Mouse (Mus musculus) layer of hippocampus, adult 18-20 months (tissue): ENCODE results near the gene Gm21974. TPM values are rescaled to one million over a fixed set of nuclear protein-coding genes. Genes with fewer than 3 reads are reported as not detected.
"Not testable (repeated sequence)": the region's sequence is repeated elsewhere in the genome, so short reads cannot be mapped to it uniquely, and the experiment has no call there.

Experiments
- DNase-seq, 2 experiments: peaks; one replicate each; pipeline ENCODE4 v3.0.0; 2022; ENCODE audit warnings: low spot score in 2 of 2
- total RNA-seq, 2 experiments: library from RNA; stranded (reverse); gene quantifications; 2 replicates each; pipeline ENCODE4 v1.2.3; 2021

The Gm21974 gene
- total RNA-seq, 2 experiments from 2014 or later, result not detected

DNA sequence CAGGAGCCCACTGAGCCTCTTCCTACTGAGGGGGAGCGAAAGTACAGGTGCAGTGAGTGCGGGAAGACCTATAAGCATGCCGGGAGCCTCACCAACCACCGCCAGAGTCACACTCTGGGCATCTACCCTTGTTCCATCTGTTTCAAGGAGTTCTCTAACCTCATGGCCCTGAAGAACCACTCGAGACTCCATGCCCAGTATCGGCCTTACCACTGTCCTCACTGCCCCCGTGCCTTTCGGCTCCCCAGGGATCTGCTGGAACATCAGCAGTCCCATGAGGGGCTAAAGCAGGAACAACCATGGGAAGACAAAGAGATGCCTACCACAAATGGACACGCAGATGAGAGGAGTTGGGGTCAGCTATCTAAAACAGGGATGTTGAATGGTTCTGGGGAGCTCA is 16.0 kb downstream of the Gm21974 start:
- DNase-seq, result no peak

DNA sequence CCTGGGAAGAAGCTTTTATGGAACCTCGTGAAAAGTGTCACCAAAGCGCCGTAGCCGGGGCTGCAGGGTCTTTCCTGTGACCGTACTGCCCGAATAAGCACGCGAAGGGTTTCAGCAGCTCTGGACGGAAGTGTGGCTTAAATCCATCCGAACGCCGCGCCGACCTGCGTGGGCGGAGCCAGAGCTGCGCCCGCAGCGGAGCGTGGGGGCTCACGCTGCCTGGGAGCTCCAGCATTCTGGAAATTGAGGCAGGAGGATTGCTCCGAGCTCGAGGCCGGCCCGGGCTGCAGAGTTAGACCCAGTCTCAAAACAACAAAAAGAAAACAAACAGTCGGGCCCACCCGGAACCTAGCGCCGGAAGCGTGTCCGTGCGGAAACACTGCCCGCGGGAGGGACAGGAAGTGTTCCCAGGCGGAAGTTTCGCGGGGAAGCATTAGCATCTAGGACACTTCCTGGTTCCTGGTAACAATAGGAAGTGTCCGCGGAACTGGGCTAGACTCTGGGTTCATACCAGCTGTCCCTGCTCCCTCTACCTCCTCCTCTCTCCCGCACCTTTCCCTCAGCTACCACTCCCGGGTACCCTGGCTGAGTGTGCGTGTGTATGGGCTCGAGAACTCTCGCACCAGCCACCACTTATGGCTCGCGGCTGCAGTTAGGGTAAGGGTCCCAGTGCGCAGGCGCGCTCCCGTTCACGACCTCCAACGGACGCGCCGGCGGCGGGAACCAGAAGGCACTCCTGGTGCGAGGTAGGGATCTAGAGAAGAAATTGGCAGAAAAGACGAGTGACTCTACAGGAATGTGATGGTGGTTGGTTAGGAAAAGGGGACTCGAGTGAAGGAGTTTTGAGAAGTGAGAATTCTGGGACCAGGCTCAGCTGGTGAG is 18.5 kb downstream of the Gm21974 start, which contains the start of gene Zfp668:
Gene Zfp668 (minus strand): TSS at position 362 of the 882 bp plus-strand sequence.
- peak; percentile 82 to 95 for DNase-seq

DNA sequence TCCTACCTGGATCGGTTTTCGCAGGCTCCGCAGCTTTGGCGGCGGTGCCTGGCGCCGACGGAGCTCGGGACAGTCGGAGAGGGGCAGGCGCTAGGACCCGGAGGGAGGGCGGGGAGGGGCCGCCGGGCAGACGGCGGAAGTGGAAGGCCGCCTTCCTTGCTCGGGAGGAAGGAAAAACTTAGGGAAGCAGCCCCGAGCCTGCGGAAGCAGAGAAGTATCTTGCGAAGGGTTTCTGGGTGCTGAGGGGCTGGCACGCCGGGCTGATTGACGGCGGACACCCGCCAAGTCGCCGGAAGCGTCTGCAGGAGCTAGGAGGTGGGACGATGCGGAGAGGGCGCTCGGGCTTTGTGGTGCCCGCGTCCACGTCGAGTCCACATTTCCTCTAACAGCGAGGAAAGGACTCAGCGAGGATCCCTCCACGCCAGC is 19.2 kb downstream of the Gm21974 start, which contains the start of gene Zfp646:
Gene Zfp646 (plus strand): TSS at position 181 of the 426 bp plus-strand sequence.
- peak; percentile 68 to 76 for DNase-seq

DNA sequence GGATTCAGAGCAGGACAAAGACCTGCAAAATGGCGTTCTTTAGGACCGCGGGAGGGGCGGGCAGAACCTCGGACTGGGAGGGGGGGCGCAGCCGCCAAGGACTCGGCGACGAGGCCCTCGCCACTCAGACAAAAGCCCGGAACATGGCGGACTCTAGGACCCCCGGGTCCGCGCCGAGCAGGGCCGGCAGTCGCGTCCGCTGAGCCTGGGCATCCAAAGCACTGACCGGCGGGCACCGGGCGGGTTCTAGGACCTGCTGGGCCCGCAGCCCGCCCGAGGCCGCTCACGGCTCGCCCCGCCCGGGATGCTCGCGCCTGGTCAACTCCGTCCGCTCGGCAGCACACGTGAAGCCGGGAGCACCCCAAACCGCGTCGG is 19.6 kb downstream of the Gm21974 start:
- peak; percentile 92 to 95 for DNase-seq

DNA sequence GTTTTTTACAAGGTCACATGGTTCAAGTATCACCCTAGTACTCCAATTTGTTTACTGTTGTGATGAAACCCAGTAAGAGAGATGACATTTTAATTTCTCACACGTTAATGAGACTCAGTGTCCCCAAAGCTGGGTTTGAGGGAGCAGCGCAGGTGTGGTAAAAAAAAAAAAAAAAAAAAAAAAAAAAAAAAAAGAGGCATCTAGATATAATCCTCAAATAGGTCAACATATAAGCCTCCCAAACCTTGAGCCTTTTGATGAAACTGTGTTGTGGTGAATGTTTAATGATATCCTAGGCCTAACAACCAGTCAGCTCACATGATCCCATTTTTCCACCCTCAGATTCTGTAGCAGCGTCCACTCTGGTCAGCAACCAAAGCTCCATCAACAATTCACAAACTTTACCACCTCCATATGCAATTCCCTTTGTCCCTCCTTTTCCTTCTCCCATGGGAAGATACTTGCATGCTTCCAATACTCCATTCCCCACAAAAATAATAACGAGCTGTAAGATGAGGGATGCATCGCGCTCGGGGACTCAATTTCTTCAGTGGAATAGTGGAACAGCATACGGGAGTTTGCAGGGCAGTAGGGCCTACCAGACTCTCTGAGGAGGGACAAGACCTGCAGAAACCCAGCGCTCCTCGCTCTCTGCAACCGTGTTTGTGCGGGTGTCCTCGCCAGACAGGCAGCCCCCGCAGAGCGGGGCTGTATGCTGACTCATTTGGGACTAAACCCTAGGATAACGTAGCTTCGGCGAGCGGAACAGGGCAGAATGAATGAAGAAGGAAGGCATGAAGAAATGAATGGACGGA is 20.2 kb downstream of the Gm21974 start:
- DNase-seq, result no peak

DNA sequence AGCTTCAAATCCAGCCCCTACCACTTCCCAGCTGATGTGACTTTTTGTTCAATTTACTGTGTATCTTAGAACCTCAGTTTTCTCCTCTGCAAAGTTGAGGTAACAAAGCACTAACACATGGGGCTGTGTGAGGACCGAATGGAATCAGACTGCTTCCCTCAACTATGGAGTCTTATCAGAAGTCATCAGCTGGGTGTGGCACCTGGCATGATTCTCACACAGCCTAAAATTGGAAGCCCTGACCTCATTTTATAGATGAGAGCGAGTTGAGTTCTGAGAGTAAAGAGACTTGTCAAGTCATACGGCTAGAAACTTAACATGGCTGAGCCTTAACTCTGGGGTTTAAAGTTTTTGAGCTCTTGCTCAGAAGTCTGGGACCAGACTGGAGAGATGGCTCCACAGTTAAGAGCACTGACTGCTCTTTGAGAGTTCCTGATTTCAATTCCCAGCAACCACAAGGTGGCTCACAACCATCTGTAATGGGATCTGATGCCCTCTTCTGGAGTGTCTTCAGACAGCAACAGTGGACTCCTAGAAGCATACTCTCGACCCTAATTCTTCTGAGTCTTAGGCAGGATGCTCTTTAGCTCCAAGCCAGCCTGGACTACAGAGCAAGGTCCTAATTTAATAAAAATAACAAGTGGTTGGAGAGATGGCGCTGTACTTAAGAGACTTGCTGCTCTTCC is 25.0 kb downstream of the Gm21974 start:
- no peak for DNase-seq

DNA sequence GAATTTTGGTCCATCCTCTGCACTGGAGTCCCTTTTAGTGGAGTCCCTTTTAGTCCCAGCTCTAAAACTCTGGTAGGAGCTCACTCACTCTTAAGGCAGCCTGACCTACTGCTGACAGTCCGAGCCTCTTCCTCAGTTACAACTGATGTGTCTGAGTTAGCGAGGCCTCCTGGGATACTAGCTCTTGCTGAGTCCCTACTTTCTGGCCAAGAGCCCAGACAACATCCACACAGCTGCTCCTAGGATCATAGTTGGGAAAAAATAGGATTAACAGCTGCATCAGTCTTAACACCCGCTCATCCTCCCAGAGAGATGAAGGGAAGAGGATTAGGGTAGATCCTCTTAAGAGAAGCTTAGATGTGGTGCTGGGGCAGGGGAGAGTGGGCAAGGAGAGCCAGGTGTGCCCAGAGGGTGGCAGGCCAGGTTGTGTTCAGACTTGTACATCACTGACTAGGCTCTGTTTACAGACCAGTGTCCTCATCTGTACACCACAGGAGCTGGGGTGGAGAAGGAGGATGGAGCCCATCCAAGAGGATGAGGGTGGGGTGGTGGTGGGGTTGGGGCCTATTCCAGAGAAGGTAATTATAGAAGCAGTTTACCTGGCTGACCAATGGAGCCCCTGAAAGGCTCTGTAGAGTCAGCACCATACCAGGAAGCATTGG is 26.0 kb downstream of the Gm21974 start:
- DNase-seq, result no peak

DNA sequence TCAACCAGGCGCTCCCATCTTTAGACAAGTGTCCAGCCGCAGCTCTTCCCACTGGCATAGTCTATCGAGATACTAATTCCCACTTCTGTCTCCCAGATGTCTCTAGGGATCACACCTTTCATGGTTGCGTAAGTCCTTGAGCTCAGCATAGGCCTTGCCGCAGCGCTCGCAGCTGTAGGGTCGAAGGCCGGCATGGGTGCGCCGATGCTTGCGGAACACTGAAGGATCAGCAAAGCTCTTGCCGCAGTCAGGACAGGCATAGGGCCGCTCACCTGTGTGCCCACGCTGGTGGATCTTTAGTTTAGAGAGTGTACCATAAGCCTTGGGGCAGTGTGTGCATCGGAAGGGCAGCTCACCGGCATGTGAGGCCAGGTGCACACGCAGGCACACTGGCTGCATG is 27.6 kb downstream of the Gm21974 start:
- DNase-seq, result no peak

DNA sequence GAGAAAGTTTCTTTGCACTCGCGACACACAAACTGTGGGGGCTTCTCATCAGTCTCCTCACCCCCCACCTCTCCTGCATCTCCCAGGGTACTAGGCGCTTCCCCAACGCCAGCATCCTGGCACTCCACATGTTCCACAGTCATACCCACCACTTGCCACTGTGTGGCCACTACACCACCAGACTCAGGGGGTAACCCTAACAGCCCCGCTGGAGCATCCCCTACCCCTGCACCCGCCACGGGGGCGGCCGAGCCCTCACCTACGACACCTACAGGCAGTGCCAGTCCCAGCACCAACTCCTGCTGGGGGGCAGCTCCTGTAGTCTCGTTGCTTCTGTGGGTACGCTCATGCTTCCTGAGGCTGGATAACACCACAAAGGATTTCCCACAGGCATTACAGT is 28.8 kb downstream of the Gm21974 start:
- DNase-seq, result no peak

DNA sequence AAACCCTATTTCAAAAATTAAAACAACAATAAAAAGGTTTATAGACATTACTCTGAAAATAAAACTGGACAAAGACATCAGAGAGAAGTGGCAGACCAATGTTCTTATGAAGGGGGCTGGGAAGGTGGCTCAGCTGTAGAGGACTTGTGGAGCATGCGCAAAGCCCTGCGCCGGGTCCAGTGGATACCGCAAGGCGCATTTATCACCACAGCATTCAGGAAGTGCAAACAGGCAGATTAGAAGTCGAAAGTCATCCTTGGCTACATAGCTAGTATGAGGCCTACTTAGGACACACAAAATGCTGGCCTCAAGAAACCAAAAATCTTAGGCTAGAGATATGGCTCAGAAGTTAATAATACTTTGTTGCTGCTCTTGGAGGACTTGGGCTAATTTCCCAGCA is 37.0 kb downstream of the Gm21974 start:
- no peak for DNase-seq

DNA sequence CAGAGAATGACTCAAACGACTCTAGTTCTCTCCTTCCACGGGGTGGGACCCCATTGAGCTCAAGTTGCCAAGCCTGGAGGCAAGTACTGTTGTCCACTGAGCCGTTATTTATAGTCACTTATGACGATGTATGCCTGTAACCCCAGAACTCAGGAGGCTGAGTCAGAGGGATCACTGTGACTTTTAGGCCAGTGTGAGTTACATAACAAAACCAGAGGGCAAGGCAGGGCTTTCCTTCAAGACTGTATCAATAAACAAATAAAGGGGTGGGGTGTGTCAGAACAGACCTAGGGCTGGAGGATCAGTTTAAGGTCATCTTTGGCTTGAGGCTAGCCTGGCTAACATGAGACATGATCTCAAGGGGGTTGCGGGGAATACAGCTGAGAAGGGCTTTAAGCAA is 44.3 kb downstream of the Gm21974 start:
- DNase-seq, result no peak

DNA sequence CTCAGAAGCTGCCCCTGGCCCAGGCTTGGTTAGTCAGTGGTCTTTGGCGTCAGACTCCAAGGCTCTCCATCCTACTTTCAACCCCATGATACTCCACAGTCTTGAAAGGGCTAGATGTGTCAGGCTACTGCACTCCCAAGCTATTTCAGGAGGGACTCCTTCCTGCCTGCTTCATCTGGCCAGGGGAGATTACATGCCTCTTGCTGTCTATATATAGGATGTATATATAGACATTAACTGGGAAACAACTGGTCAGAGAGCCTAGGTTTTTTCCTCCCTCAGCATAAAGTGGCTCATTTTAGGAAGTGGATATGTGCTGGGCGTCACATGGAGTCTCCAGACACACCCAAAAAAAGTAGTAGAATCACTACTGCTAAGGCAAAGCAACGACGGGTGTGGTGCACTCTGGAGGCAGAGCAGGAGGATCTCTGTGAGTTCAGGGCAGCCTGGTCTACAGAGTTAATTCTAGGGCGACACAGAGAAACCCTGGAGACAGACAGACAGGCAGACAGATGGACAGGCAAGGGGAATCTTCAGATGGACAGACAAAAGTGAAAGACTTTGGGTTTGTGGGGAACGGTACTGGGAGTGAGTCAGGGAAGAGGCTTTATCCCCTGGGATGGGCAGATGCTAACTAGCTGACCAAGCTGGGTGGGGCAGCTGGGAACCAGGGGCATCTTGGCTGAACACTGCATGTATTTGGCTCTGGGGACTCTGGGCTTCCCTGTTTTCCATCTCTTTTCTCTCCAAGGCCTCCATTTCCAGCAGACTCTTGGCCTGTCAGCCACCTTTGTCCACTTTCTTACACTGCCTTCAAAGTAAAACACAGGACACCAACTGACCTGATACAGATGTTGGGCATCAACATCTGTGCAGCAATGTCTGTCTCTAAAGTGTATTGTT is 45.0 kb downstream of the Gm21974 start:
- DNase-seq, result no peak

DNA sequence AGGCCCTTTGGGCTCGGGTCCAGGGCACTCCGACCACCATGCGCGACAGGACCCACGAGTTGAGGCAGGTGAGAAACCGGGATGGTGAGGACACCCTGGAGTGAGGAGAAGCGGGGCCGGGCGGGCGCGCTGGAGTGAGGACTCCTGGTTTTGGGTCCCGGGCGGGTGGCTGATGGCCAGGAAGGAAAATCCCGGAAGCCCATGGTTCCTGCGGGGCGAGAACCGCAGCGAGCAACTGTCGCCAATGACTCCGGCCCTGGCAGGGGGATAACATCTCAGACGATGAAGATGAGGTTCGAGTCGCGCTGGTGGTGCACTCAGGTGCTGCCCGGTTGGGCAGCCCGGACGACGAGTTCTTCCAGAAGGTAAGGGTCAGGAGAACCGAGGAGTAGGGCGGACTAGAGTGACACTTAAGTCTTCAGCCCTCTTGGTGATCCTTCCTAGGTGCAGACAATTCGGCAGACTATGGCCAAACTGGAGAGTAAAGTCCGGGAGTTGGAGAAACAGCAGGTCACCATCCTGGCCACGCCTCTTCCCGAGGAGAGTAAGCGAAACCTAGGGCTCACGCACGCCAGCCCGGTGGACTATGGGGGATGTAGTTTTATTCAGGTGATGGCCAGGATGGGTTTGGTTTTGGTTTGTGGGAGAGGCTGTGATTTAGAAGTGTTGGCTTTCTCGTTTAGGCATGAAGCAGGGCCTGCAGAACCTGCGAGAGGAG is 53.1 kb downstream of the Gm21974 start:
- peak; percentile 73 to 83 for DNase-seq

DNA sequence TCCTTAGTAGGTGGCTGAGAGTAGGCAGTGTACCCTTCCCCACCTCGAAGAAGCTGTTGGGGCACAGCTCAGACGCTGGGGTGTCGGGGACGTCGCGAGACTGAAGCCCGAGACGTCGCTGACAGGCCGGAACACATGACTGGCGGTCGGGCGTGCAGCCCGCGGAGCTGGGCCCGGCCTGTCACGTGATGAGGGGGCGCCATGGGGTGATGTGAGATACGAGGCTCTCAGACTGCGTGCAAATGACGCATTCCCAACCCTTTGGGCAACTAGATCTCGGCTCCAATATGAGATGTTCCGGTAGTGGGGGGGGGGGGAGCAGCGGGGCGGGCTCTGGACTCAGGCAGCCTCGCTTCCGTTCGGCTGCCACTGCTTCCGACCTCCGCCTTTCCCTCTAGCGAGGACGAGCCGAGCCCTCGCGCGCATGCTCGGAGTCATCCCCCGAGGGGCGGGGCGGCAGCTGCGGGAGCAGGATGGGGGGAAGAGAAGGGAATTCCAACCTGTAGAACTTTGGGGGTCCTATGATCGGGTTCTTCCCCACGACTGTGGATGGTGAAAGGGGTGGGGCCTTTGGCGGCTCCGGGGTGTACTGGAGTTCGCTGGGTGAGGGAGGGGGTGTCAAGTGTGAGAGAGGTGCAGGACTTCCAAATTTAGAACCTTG is 53.8 kb downstream of the Gm21974 start:
- peak; percentile 94 to 97 for DNase-seq

DNA sequence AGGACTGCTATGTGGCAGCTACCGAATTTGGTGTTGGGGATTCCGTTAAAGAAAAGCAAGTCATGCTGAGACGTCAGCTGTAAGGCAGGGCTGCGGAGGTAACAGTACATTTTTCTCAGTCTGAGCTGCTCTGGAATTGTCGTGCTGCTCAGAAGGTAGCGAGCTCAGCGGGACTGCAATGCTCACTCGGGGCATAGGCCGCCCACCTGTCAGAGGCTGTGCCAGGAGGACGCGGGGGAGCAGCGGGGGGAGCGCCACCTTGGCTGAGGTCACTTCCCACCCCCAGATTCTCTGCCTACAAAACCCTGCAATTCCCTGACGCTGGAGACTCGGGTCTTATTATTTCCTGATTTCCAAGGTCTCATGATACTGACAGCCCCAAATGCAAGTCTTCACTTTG is 54.4 kb downstream of the Gm21974 start:
- peak in 1 of 2 experiments; percentile 59 for DNase-seq

DNA sequence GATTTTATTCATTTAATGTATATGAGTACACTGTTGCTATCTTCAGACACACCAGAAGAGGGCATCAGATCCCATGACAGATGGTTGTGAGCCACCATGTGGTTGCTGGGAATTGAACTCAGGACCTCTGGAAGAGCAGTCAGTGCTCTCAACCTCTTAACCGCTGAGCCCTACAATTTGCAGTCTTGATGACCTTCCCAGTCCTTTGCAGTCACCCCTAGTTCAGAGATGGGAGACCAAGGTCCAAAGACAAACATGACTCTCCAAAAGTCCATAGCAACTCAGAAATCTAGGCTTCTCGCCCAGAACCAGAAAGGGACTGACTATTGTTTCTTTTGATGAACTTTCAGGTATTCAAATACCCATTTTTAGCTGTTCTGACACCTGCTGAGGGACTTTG is 55.2 kb downstream of the Gm21974 start:
- not testable (repeated sequence) for DNase-seq

DNA sequence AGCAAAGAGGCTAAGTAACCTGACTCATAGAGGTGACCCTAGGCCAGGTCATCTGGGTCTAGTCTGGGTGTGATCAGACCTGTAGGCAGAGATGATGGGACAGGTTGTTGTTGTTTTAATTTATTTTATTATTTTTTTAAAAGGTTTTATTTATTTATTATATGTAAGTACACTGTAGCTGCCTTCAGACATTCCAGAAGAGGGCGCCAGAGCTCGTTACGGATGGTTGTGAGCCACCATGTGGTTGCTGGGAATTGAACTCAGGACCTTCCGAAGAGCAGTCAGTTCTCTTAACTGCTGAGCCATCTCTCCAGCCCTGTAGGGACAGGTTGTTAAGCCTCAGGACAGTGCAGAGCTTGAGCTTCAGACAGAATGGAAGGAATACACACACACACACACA is 57.4 kb downstream of the Gm21974 start:
- DNase-seq, result not testable (repeated sequence)

DNA sequence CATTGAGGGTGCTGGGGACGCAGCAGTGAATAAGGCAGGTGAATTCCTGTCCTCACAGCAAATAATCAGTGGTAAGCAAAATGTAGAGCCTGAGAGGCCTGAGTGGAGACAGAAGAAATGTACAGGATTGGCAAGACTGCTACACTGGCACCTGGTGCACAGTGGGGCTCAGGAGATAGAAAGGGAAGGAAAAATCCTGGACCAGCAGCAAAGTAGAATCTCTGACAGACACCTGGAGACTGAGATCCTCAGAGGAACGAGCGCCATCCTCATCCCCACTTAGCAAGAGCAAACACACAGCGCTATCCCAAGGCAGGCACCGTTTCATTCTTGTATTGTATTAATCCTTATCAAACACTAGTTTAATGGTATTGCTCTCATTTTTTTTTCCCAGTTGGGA is 57.8 kb downstream of the Gm21974 start:
- DNase-seq, result no peak
